Mouse (Mus musculus) hindbrain, embryonic 14.5 days (tissue): Measurements from ENCODE around the gene 4933428G20Rik. TPM values are rescaled to one million over a fixed set of nuclear protein-coding genes. Genes with fewer than 3 reads are reported as not detected.
A peak's percentile ranks its signal among the peaks of the same experiment; 100 is the strongest.

ENCODE experiments used
- ATAC-seq: fragments of 200-750 bp; cut with Nextera tagmentation; 2 replicates; pipeline ENCODE4 v1.8.0; 2017; ENCODE audit warnings: moderate number of reproducible peaks, mild to moderate bottlenecking, moderate TSS enrichment, moderate library complexity; ENCODE audit not compliant: low FRiP score
- DNase-seq: peaks from one replicate; pipeline ENCODE4 v3.0.0-alpha.2; 2015; ENCODE audit warnings: low spot score
- H3K27ac ChIP-seq: fragments of 300-500 bp; sonication (generic); 2 replicates; pipeline ENCODE4 v1.5.1; 2014; ENCODE audit warnings: mild to moderate bottlenecking, moderate library complexity
- H3K27me3 ChIP-seq: fragments of 300-500 bp; sonication (generic); 2 replicates; pipeline ENCODE4 v1.6.1; 2014; ENCODE audit warnings: mild to moderate bottlenecking, low read length, mixed read lengths; ENCODE audit not compliant: control insufficient read depth, insufficient read depth
- H3K36me3 ChIP-seq: fragments of 300-500 bp; sonication (generic); replicated peaks from 2 replicates; pipeline ENCODE4 v1.6.1; 2014; ENCODE audit not compliant: control insufficient read depth, insufficient read depth
- H3K4me1 ChIP-seq: fragments of 300-500 bp; sonication (generic); replicated peaks from 2 replicates; pipeline ENCODE4 v1.6.1; 2014; ENCODE audit warnings: antibody characterized with exemption, low read length, mixed read lengths; ENCODE audit not compliant: control insufficient read depth, insufficient read depth
- H3K4me2 ChIP-seq: fragments of 300-500 bp; sonication (generic); replicated peaks from 2 replicates; pipeline ENCODE4 v1.6.1; 2014; ENCODE audit warnings: mild to moderate bottlenecking, moderate library complexity
- H3K4me3 ChIP-seq: fragments of 300-500 bp; sonication (generic); replicated peaks from 2 replicates; pipeline ENCODE4 v1.5.1; 2014; ENCODE audit warnings: mild to moderate bottlenecking, low read length
- H3K9ac ChIP-seq: fragments of 300-500 bp; sonication (generic); 2 replicates; pipeline ENCODE4 v1.6.1; 2014
- H3K9me3 ChIP-seq: fragments of 300-500 bp; sonication (generic); 2 replicates; pipeline ENCODE4 v1.6.1; 2016; ENCODE audit warnings: low read length; ENCODE audit not compliant: control insufficient read depth
- WGBS: fragments of 180-500 bp; shearing (Covaris S2); extraction: QIAGEN DNeasy Blood & Tissue Kit; methylation state at CpG from one replicate; pipeline ENCODE4 v1.1.7; 2014; 5-methylcytosine and 5-hydroxymethylcytosine counted together
- polyA plus RNA-seq: library from polyadenylated mRNA; unstranded; fragments of >200 nt; fragmentation: Nextera tagmentation; extraction: Ambion mirVana; gene quantifications from 2 replicates; pipeline ENCODE4 v1.2.1, GENCODE M21; 2014

The 4933428G20Rik gene
- polyA plus RNA-seq, 1 experiment from 2014 or later: 0.41 TPM

DNA sequence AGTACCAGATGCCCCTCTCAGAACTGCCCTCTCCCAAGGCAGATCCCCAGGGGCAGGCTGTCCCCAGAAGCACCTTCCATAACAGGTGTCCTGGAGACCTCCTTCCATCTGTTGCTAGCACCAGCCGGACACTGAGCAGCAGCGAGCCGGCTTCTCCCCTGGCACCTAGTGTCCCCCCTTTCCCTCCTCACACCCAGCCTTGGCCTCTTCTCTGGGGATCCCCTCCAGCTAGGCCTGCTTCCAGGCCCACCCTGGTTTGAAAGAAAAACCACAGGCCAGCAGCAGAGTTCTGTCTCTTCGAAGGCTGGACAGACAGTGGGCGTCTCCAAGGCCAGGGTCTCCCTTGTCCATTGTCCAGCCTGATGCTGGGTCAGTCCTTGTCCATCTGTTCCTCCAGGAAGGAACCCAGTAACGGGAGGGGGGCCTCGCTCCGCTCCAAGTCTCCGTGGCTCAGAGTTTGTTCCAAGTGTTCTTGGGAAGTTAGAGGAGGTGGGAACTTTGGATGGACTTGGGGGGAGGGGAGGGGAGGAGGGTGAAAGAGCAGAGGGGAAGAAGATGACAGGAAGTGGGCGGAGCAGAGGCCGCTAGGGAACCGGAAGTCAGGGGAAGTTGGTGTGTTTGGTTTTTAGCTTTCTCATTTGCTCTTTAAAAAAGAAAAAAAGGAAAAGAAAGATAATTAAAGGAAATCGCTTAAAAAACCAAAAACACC is 11.7 kb upstream of the 4933428G20Rik start:
- peaks cover 11% of the 10 kb centered on the region for H3K4me1 ChIP-seq
- H3K4me3 ChIP-seq: no peak overlapping the region
- H3K27me3 ChIP-seq: no peaks in the 10 kb centered on the region
- H3K27ac ChIP-seq: 0 out of 2 replicates have a peak overlapping the region, but pooled peaks have one; percentile 9
- ATAC-seq: no peak
- WGBS: 41% methylated on average over 13 of the region's 13 CpGs
- no peak overlapping the region for H3K9ac ChIP-seq
- peak overlapping the region; percentile 17 for H3K4me2 ChIP-seq
- no peak for DNase-seq
- peaks cover 24% of the 10 kb centered on the region for H3K36me3 ChIP-seq
- H3K9me3 ChIP-seq: no peaks in the 10 kb centered on the region

DNA sequence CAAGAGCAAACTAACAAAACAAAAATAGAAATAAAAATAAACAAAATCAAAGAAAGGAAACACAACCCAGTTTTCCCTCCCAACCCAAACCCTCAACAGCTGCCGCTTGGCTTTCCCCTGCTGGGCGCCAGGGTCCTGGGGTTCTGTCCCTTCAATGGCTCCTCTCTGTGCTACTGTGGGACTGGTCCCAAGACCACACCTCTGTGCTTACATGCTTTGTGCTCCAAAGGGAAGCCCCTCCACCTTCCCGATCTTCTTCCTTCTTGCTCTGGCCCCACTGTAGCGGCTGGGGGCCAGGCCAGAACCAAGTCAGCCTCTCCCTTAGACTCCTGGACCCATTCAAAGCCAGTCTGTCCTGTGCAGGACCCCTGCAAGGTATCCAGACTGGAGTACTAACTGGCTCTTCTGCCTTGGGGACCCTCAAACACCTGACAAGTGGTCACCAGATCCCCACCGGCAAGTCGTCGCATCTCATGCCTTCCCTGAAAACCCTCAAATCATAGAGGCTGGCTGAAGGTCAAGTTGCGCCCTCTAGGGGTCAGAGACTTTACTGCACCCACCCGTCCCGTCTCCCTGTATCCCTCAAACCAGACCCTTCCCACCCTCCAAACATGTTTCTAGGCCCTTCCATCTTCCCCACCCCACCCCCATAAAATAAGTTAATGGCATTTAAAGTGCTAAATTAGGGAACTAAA is 11.0 kb upstream of the 4933428G20Rik start:
- Histone ChIP-seq H3K4me1 (peaks cover 11% of the 10 kb centered on the region), H3K9me3 (no peaks in the 10 kb centered on the region), H3K27me3 (no peaks in the 10 kb centered on the region), H3K9ac (no peak overlapping the region), H3K4me3 (no peak overlapping the region), H3K4me2 (no peak overlapping the region), H3K27ac (0 out of 2 replicates have a peak overlapping the region, but pooled peaks have one; percentile 9), H3K36me3 (peaks cover 18% of the 10 kb centered on the region)
- DNase-seq: peak; percentile 67
- ATAC-seq: no peak
- WGBS: 23% methylated on average over 10 of the region's 10 CpGs

DNA sequence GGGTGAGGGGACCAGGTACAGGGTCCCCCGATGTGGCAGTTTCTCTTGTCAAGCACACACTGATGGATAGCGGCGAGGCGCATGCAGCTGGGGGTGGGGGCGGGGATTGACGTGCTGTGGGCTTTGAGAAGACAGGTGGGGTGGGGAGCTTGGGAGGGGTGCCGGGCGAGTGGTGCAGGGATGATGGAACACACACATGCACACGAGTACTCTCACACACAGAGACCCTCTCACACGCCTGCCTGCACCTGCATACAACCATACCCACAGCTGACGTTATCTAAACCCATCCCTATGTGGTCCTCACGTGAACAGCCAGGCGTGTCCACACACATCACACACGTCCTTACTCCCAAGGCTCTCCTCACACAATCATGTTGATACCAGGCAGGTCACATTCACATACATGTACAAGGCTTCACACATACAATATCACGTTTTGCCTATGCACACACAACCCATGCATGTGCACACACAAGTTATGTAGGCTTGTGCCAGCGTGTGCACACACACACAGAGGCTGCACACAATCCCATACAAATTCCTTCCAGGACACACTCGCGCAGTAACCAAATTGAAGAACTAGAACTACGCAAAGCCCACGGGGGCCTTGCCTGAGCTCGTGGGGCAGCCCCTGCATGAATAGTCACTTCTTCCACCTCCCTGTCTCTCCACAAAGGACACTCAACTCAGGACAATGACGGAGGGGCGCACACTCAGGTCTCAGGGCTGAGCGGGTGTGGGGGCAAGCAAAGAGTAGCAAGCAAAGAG is 9.8 kb upstream of the 4933428G20Rik start:
- WGBS: 49% methylated on average over 23 of the region's 24 CpGs
- no peak overlapping the region for H3K4me3 ChIP-seq
- no peak overlapping the region for H3K27ac ChIP-seq
- H3K9ac ChIP-seq: peak overlapping the region; percentile 28; the same call in 1 of the 2 replicates
- 0 out of 2 replicates have a peak, but pooled peaks have one; percentile 38 for ATAC-seq
- peaks cover 6% of the 10 kb centered on the region for H3K36me3 ChIP-seq
- H3K9me3 ChIP-seq: no peaks in the 10 kb centered on the region
- H3K4me1 ChIP-seq: peaks cover 11% of the 10 kb centered on the region
- no peak for DNase-seq
- H3K27me3 ChIP-seq: no peaks in the 10 kb centered on the region
- no peak overlapping the region for H3K4me2 ChIP-seq

DNA sequence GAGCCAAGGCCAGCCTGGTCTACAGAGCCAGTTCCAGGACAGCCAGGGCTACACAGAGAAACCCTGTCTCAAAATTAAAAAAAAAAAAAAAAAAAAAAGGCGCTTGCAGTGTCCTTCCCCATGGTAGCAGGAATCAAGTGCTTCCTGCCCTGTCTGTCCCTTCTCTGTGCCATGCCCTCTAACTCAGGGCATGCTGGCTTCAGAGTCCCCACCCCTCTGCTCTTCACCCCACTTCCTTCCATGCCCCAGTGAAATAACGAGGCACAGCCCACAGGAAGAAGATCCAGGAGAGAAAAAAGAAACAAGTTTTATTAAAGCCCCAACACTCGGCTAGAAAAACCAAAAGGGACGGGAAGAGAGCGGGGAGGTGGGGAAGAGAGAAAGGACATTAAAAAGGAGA is 8.9 kb upstream of the 4933428G20Rik start:
- Histone ChIP-seq H3K4me1 (peaks cover 11% of the 10 kb centered on the region), H3K27ac (no peak overlapping the region), H3K9me3 (no peaks in the 10 kb centered on the region), H3K4me2 (no peak overlapping the region), H3K36me3 (no peaks in the 10 kb centered on the region), H3K9ac (no peak overlapping the region), H3K27me3 (no peaks in the 10 kb centered on the region), H3K4me3 (no peak overlapping the region)
- ATAC-seq (no peak), DNase-seq (no peak)
- WGBS: 58% methylated on average over 5 of the region's 5 CpGs

DNA sequence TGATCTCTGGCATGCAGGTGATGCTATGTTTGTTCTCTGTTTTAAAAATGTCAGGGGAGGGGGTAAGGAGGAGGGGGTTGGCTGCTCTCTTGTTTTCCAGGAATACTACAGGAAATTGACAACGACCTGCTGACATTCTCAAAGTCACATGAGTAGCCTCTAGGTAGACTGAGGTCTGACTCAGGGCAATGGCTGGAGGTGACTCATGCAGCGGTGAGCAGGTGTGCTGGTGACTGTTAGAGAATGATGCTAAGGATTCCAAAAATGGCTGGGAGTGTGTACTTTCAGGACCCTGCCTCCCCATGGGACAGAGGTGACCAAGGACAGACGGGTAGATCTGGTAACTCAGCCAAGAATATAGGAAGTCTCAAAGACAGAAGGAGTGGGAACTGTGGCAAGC is 8.1 kb upstream of the 4933428G20Rik start:
- ATAC-seq (no peak), DNase-seq (no peak)
- H3K4me2 ChIP-seq: no peak overlapping the region
- no peak overlapping the region for H3K27ac ChIP-seq
- WGBS: 81% methylated on average over 3 of the region's 3 CpGs
- no peaks in the 10 kb centered on the region for H3K27me3 ChIP-seq
- no peak overlapping the region for H3K4me3 ChIP-seq
- no peaks in the 10 kb centered on the region for H3K9me3 ChIP-seq
- H3K36me3 ChIP-seq: no peaks in the 10 kb centered on the region
- no peak overlapping the region for H3K9ac ChIP-seq
- H3K4me1 ChIP-seq: peaks cover 11% of the 10 kb centered on the region

DNA sequence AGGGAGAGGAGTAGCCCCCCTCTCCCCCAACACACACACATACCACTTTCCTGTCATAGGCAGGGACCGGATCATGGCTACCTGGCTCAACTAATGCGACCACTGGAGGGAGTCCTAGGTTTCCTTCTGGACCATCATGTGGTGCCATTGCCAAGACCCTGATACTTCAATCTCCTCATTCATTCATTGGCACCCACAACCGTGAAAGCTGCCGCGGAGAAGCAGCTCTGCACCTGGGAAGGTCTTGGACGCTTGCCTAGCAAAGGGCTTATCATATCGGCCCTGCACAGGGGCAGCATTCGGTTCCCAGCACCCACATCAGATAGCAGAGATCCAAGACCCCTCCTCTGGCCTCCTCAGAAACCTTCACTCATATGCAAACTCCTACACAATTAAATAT is 6.2 kb upstream of the 4933428G20Rik start:
- ATAC-seq: no peak
- WGBS: 58% methylated on average over 8 of the region's 8 CpGs
- H3K9ac ChIP-seq: no peak overlapping the region

DNA sequence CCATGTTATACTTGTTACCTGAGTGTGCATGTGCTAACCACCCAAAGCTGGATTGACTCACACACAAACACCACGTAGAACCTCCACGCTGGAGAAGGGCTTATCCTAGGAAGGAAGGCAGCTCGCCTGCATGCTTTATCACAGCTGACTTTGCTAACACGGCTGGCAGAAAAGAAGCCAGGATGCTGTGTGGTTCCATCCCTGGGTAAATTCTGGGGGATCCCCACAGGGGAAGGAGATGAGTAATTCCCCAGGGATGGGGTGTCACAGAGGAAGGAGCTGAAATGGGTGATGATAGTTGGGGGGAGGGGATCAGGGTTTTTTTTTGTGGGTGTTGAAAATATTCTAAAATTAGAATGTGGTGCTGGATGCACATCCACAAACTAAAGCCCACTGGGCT is 5.6 kb upstream of the 4933428G20Rik start:
- DNase-seq (no peak), ATAC-seq (no peak)
- H3K36me3 ChIP-seq: peaks cover 5% of the 10 kb centered on the region; the same call in 1 of the 2 replicates
- peaks cover 14% of the 10 kb centered on the region for H3K4me1 ChIP-seq
- WGBS: 82% methylated on average over 4 of the region's 4 CpGs
- H3K4me3 ChIP-seq: no peak overlapping the region
- H3K27ac ChIP-seq: no peak overlapping the region
- no peak overlapping the region for H3K9ac ChIP-seq
- peaks cover 17% of the 10 kb centered on the region for H3K27me3 ChIP-seq
- H3K4me2 ChIP-seq: no peak overlapping the region
- no peaks in the 10 kb centered on the region for H3K9me3 ChIP-seq

More for the DNA sequence above, 6.2 kb upstream of the 4933428G20Rik start:
- H3K4me3 ChIP-seq: no peak overlapping the region
- H3K36me3 ChIP-seq: peaks cover 5% of the 10 kb centered on the region; the same call in 1 of the 2 replicates
- no peak overlapping the region for H3K27ac ChIP-seq
- H3K27me3 ChIP-seq: peaks cover 12% of the 10 kb centered on the region
- H3K4me1 ChIP-seq: peaks cover 11% of the 10 kb centered on the region
- no peaks in the 10 kb centered on the region for H3K9me3 ChIP-seq
- no peak for DNase-seq
- no peak overlapping the region for H3K4me2 ChIP-seq

DNA sequence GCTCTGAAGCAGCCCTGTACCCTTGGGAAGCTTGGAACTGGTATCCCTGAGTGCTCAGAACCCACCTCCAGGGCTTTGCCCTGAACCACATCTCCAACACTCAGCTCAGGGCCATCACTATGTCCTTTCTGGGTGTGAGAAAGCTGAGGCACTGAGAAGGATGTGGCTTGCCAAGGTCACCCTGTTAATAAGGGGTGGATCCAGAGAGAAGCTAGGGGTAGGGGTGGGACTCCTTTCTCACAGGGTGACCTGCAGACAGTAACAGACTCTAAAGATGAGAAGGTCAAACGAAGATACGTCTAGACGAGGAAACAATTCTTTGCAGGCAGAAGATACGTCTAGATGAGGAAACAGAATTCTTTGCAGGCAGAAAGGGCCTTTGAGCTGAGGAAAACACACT is 2.7 kb upstream of the 4933428G20Rik start:
- WGBS: 86% methylated on average over 4 of the region's 4 CpGs
- H3K4me3 ChIP-seq: no peak overlapping the region
- DNase-seq: no peak
- H3K4me1 ChIP-seq: peaks cover 12% of the 10 kb centered on the region
- H3K27me3 ChIP-seq: peaks cover 43% of the 10 kb centered on the region
- peaks cover 17% of the 10 kb centered on the region for H3K36me3 ChIP-seq
- H3K9ac ChIP-seq: no peak overlapping the region
- no peak for ATAC-seq
- H3K27ac ChIP-seq: no peak overlapping the region
- H3K9me3 ChIP-seq: no peaks in the 10 kb centered on the region
- H3K4me2 ChIP-seq: no peak overlapping the region

DNA sequence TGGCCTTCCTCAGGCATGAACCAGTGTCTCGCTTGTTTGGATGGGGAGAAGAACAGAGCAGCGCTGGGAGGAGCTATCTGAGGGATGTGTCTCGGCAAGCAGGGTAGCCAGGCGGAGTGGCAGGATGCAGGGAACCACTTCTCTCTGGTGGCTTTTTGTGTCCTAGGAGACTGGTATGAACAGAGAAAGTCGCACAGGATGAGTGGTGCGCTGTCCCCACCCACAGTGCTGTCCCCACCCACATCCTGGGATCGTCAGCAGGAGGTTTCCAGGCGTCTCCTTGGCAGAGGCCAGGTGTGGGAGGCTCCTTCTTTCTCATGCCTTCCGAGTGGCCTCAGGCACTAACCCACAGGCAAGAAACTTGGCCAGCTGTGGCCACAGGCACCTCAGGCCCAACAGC is 2.2 kb upstream of the 4933428G20Rik start:
- H3K4me3 ChIP-seq: no peak overlapping the region
- ATAC-seq: no peak
- no peak overlapping the region for H3K27ac ChIP-seq
- DNase-seq: no peak
- H3K27me3 ChIP-seq: peaks cover 48% of the 10 kb centered on the region
- 44% methylated on average over 9 of the region's 9 CpGs for WGBS
- H3K9me3 ChIP-seq: no peaks in the 10 kb centered on the region
- no peak overlapping the region for H3K4me2 ChIP-seq
- peaks cover 17% of the 10 kb centered on the region for H3K36me3 ChIP-seq
- peaks cover 12% of the 10 kb centered on the region for H3K4me1 ChIP-seq
- no peak overlapping the region for H3K9ac ChIP-seq
